Mouse (Mus musculus): ENCODE data around the gene Gck. TPM values are rescaled to one million over a fixed set of nuclear protein-coding genes. Genes with fewer than 3 reads are reported as not detected.
"Not testable (repeated sequence)": the region's sequence is repeated elsewhere in the genome, so short reads cannot be mapped to it uniquely, and the experiment has no call there.

The Gck gene
- polyA plus RNA-seq, 1 experiment from 2014 or later, result 0.33 TPM

GRCm38 (mm10) chr11:5955546-5956276 lies 5.8 kb upstream of the Gck start, which contains the start of gene Ykt6:
Gene Ykt6 (plus strand): TSS chr11:5955693.
- ATAC-seq (peak; percentile 88), DNase-seq (ENCODE audit: low read depth, low spot score) (peak; percentile 46)
- no peaks in the 10 kb centered on the region for H3K27me3 ChIP-seq
- ChIA-PET POLR2A (no interaction called here), CTCF (interaction anchor here (1.8 kb wide), 1 partner anchor 42 kb away, joined by 4 read pairs; no protein-coding TSS in a partner anchor)
- TF ChIP-seq CTCF (IDR thresholded peaks at IDR 0.05), result no peak
- in situ Hi-C loops (cut with MboI; ENCODE audit: low pct_unique_long_range_greater_than_20kb), result no loop called here

GRCm38 (mm10) chr11:5954965-5955504 lies 5.2 kb upstream of the Gck start:
- CTCF ChIA-PET, result interaction anchor here (1.8 kb wide), 1 partner anchor 42 kb away, joined by 4 read pairs; no protein-coding TSS in a partner anchor
- DNase-seq (ENCODE audit: low read depth, low spot score) (no peak), ATAC-seq (peak; percentile 65)
- in situ Hi-C loops (cut with MboI; ENCODE audit: low pct_unique_long_range_greater_than_20kb), result no loop called here
- no peaks in the 10 kb centered on the region for H3K27me3 ChIP-seq
- POLR2A ChIA-PET, result no interaction called here
- no peak for TF ChIP-seq CTCF (IDR thresholded peaks at IDR 0.05)

- DNase-seq (ENCODE audit: low read depth, low spot score) (no peak), ATAC-seq (no peak)
- H3K27me3 ChIP-seq, result no peaks in the 10 kb centered on the region
- in situ Hi-C loops (cut with MboI; ENCODE audit: low pct_unique_long_range_greater_than_20kb), result no loop called here
- ChIA-PET CTCF (interaction anchor here (1.8 kb wide), 1 partner anchor 41 kb away, joined by 4 read pairs; no protein-coding TSS in a partner anchor), POLR2A (no interaction called here)
- TF ChIP-seq CTCF (IDR thresholded peaks at IDR 0.05), result no peak
Observed at GRCm38 (mm10) chr11:5954435-5954834, 4.6 kb upstream of the Gck start.

GRCm38 (mm10) chr11:5953130-5953765 lies 3.4 kb upstream of the Gck start:
- TF ChIP-seq CTCF (IDR thresholded peaks at IDR 0.05), result peak; percentile 66
- DNase-seq (ENCODE audit: low read depth, low spot score), result no peak
- H3K27me3 ChIP-seq, result no peaks in the 10 kb centered on the region
- POLR2A ChIA-PET, result interaction anchor here (0.7 kb wide), 1 partner anchor 75 kb away, joined by 4 read pairs; the partner anchor contains the start of gene Pold2
- CTCF ChIA-PET, result interaction anchor here (0.7 to 2.3 kb wide), 11 partner anchors 11 to 303 kb away, joined by 3 to 8 read pairs (median 4); partner anchors contain the start of gene Urgcp
- ATAC-seq, result no peak
- in situ Hi-C loops (cut with MboI; ENCODE audit: low pct_unique_long_range_greater_than_20kb), result no loop called here

GRCm38 (mm10) chr11:5952501-5952900 lies 2.6 kb upstream of the Gck start:
- H3K27me3 ChIP-seq, result no peaks in the 10 kb centered on the region
- ChIA-PET POLR2A (no interaction called here), CTCF (interaction anchor here (0.7 to 2.3 kb wide), 10 partner anchors 10 to 303 kb away, joined by 3 to 8 read pairs (median 4); partner anchors contain the start of gene Urgcp)
- ATAC-seq (no peak), DNase-seq (ENCODE audit: low read depth, low spot score) (no peak)
- in situ Hi-C loops (cut with MboI; ENCODE audit: low pct_unique_long_range_greater_than_20kb), result no loop called here
- no peak for TF ChIP-seq CTCF (IDR thresholded peaks at IDR 0.05)

GRCm38 (mm10) chr11:5948546-5949250 lies 1.2 kb downstream of the Gck start:
- no peak for ATAC-seq
- CTCF ChIA-PET, result no interaction called here
- in situ Hi-C loops (cut with MboI; ENCODE audit: low pct_unique_long_range_greater_than_20kb), result no loop called here
- TF ChIP-seq CTCF (IDR thresholded peaks at IDR 0.05), result no peak
- H3K27me3 ChIP-seq, result no peaks in the 10 kb centered on the region
- POLR2A ChIA-PET, result interaction anchor here (0.5 kb wide), 1 partner anchor 797 kb away, joined by 4 read pairs; no protein-coding TSS in a partner anchor
- DNase-seq (ENCODE audit: low read depth, low spot score), result no peak

GRCm38 (mm10) chr11:5947796-5948195 lies 2.1 kb downstream of the Gck start:
- ChIA-PET POLR2A (no interaction called here), CTCF (interaction anchor here (1.7 kb wide), 1 partner anchor 111 kb away, joined by 5 read pairs; no protein-coding TSS in a partner anchor)
- no peak for TF ChIP-seq CTCF (IDR thresholded peaks at IDR 0.05)
- ATAC-seq (no peak), DNase-seq (ENCODE audit: low read depth, low spot score) (no peak)
- in situ Hi-C loops (cut with MboI; ENCODE audit: low pct_unique_long_range_greater_than_20kb), result no loop called here
- no peaks in the 10 kb centered on the region for H3K27me3 ChIP-seq

GRCm38 (mm10) chr11:5945096-5945495 lies 4.8 kb downstream of the Gck start:
- TF ChIP-seq CTCF (IDR thresholded peaks at IDR 0.05), result peak; percentile 49
- ChIA-PET CTCF (no interaction called here), POLR2A (no interaction called here)
- in situ Hi-C loops (cut with MboI; ENCODE audit: low pct_unique_long_range_greater_than_20kb), result no loop called here
- ATAC-seq (peak; percentile 23), DNase-seq (ENCODE audit: low read depth, low spot score) (no peak)
- no peaks in the 10 kb centered on the region for H3K27me3 ChIP-seq

- CTCF ChIA-PET, result interaction anchor here (1.0 kb wide), 1 partner anchor 10 kb away, joined by 3 read pairs; no protein-coding TSS in a partner anchor
- no peak for TF ChIP-seq CTCF (IDR thresholded peaks at IDR 0.05)
- DNase-seq (ENCODE audit: low read depth, low spot score) (no peak), ATAC-seq (no peak)
- POLR2A ChIA-PET, result no interaction called here
- no peaks in the 10 kb centered on the region for H3K27me3 ChIP-seq
- in situ Hi-C loops (cut with MboI; ENCODE audit: low pct_unique_long_range_greater_than_20kb), result no loop called here
Observed at GRCm38 (mm10) chr11:5942966-5943365, 6.9 kb downstream of the Gck start.

GRCm38 (mm10) chr11:5934531-5934930 lies 15.3 kb downstream of the Gck start:
- in situ Hi-C loops (cut with MboI; ENCODE audit: low pct_unique_long_range_greater_than_20kb); ATAC-seq; CTCF ChIA-PET; DNase-seq (ENCODE audit: low read depth, low spot score); H3K27me3 ChIP-seq; POLR2A ChIA-PET: not testable (repeated sequence)

- in situ Hi-C loops (cut with MboI; ENCODE audit: low pct_unique_long_range_greater_than_20kb); DNase-seq (ENCODE audit: low read depth, low spot score); H3K27me3 ChIP-seq; ATAC-seq; POLR2A ChIA-PET: not testable (repeated sequence)
- CTCF ChIA-PET, result interaction anchor here (1.5 to 1.8 kb wide), 2 partner anchors 11 to 21 kb away, joined by 4 read pairs; no protein-coding TSS in a partner anchor
Observed at GRCm38 (mm10) chr11:5931947-5932346, 17.9 kb downstream of the Gck start.

Data from Patski (cell line).